Mouse (Mus musculus): ENCODE measurements around the gene Slc25a30.

- TF ChIP-seq CTCF (IDR thresholded peaks at IDR 0.05; ENCODE audit: low read depth) = peak; percentile 82
- TF ChIP-seq EP300 (IDR thresholded peaks at IDR 0.05; ENCODE audit: low read depth) = no peak
Observed at GRCm38 (mm10) chr14:75761028-75761805, 25.6 kb downstream of the Slc25a30 start.

Data from liver, embryonic 14.5 days (tissue).